Mouse (Mus musculus) heart, postnatal 0 days (tissue): ENCODE results near the gene Fam3a. TPM values are rescaled to one million over a fixed set of nuclear protein-coding genes. Genes with fewer than 3 reads are reported as not detected.
A peak's percentile ranks its signal among the peaks of the same experiment; 100 is the strongest.

ENCODE experiments used
- ATAC-seq: fragments of 200-750 bp; cut with Nextera tagmentation; 2 replicates; pipeline ENCODE4 v1.8.0; 2017; ENCODE audit warnings: low read depth, moderate number of reproducible peaks, moderate library complexity; ENCODE audit not compliant: insufficient read depth
- DNase-seq: peaks from one replicate; pipeline ENCODE4 v3.0.0-alpha.2; 2016; ENCODE audit warnings: low spot score
- H3K27ac ChIP-seq: fragments of 300-500 bp; sonication (generic); 2 replicates; pipeline ENCODE4 v1.5.1; 2014; ENCODE audit warnings: low read depth, mild to moderate bottlenecking
- H3K27me3 ChIP-seq: fragments of 300-500 bp; sonication (generic); 2 replicates; pipeline ENCODE4 v1.6.1; 2014; ENCODE audit warnings: low read length, mixed read lengths; ENCODE audit not compliant: control insufficient read depth, insufficient read depth
- H3K36me3 ChIP-seq: fragments of 300-500 bp; sonication (generic); replicated peaks from 2 replicates; pipeline ENCODE4 v1.6.1; 2014; ENCODE audit warnings: low read length, mixed read lengths; ENCODE audit not compliant: control insufficient read depth, insufficient read depth
- H3K4me1 ChIP-seq: fragments of 300-500 bp; sonication (generic); 2 replicates; pipeline ENCODE4 v1.6.1; 2014; ENCODE audit warnings: antibody characterized with exemption; ENCODE audit not compliant: control insufficient read depth, insufficient read depth
- H3K4me2 ChIP-seq: fragments of 300-500 bp; sonication (generic); 2 replicates; pipeline ENCODE4 v1.6.1; 2014; ENCODE audit warnings: low read depth, mild to moderate bottlenecking, low read length, moderate library complexity
- H3K4me3 ChIP-seq: fragments of 300-500 bp; sonication (generic); 2 replicates; pipeline ENCODE4 v1.5.1; 2014; ENCODE audit warnings: low read depth, low read length
- H3K9ac ChIP-seq: fragments of 300-500 bp; sonication (generic); replicated peaks from 2 replicates; pipeline ENCODE4 v1.6.1; 2014; ENCODE audit warnings: low read depth, low read length, mixed read lengths
- H3K9me3 ChIP-seq: fragments of 300-500 bp; sonication (generic); replicated peaks from 2 replicates; pipeline ENCODE4 v1.6.1; 2016; ENCODE audit warnings: low read length; ENCODE audit not compliant: control insufficient read depth
- CTCF ChIP-seq: IDR thresholded peaks from 2 replicates; pipeline ENCODE4 v1.5.1; 2016; ENCODE audit warnings: antibody characterized with exemption, control low read depth, low read depth
- EP300 ChIP-seq: IDR thresholded peaks from 2 replicates; pipeline ENCODE4 v1.6.1; 2016; ENCODE audit warnings: antibody characterized with exemption, low read depth
- WGBS: fragments of 180-500 bp; shearing (Covaris S2); extraction: QIAGEN DNeasy Blood & Tissue Kit; methylation state at CpG from one replicate; pipeline ENCODE4 v1.1.7; 2014; 5-methylcytosine and 5-hydroxymethylcytosine counted together
- polyA plus RNA-seq: library from polyadenylated mRNA; unstranded; fragments of >200 nt; fragmentation: Nextera tagmentation; extraction: Ambion mirVana; gene quantifications from 2 replicates; pipeline ENCODE4 v1.2.1, GENCODE M21; 2015
- total RNA-seq: library from RNA; depleted of rRNA; stranded (reverse); fragments of >200 nt; gene quantifications from 2 replicates; pipeline ENCODE4 v1.2.3, GENCODE M21; 2014; ENCODE audit warnings: low replicate concordance; rRNA removed

The Fam3a gene
- total RNA-seq, result 32.7 and 41.1 TPM in 2 replicates
- polyA plus RNA-seq, result 26.8 and 26.9 TPM in 2 replicates

DNA sequence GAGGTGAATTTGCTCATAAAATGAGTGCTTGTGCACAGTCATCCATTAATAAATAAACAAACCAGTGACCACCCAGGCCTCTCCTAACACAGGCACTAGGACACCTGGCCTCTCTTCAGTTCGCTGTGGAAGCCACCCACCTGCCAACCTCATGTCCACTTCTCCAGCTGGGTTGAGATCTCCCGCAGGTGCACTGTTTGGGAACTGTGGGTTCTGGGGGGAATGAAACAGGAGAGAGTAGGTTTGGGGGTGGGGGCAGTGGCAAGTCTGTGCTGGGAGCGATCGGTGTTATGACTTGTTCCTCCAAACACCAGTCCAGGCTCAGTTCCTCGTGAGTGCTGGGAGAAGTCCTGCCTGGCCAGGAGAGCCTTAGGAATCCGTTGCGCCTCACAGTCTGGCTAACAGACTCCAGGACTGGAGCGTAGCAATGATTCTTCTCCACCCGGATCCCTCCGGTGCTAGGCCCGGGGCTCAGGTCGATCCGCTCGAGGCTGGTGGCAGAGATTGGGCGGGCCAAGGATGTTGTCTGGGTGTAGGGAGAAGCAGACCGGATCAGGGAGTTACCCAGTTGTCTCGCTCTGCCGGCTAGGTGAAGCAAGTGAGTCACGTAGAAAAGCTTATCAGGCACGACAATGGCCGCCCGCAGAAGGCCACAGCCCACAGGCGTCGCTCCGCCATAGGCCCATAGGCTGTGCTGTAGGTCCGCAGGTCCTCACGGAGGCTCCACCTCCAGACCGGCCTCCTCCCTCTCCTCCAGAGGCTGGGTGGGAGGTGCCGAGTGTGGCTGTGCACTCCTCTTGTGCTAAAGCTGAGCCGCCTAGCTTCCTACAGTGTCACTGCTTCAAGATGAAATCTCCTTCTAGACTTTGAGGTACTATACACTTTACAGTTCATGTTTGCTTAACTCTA, at the start of gene Fam3a, which contains the start of gene Ikbkg:
Gene Fam3a, minus strand, starts transcription at position 738 of the 909 bp plus-strand sequence.
Gene Ikbkg, plus strand, starts transcription at position 756 of the 909 bp plus-strand sequence.
- H3K9me3 ChIP-seq, result no peaks in the 10 kb centered on the region
- TF ChIP-seq CTCF (peak; percentile 46), EP300 (0 out of 2 replicates have a peak, but pooled peaks have one; percentile 48)
- DNase-seq (peak; percentile 84), ATAC-seq (peak; percentile 100)
- H3K27me3 ChIP-seq, result no peaks in the 10 kb centered on the region
- H3K36me3 ChIP-seq, result no peaks in the 10 kb centered on the region
- H3K4me1 ChIP-seq, result no peaks in the 10 kb centered on the region
- 17% methylated on average over 30 of the region's 30 CpGs for WGBS
- H3K9ac ChIP-seq, result peak within 1 kb of the TSS; percentile 78
- H3K27ac ChIP-seq, result peak within 1 kb of the TSS; percentile 91
- peak within 1 kb of the TSS; percentile 61 for H3K4me3 ChIP-seq
- peak within 1 kb of the TSS; percentile 69 for H3K4me2 ChIP-seq

DNA sequence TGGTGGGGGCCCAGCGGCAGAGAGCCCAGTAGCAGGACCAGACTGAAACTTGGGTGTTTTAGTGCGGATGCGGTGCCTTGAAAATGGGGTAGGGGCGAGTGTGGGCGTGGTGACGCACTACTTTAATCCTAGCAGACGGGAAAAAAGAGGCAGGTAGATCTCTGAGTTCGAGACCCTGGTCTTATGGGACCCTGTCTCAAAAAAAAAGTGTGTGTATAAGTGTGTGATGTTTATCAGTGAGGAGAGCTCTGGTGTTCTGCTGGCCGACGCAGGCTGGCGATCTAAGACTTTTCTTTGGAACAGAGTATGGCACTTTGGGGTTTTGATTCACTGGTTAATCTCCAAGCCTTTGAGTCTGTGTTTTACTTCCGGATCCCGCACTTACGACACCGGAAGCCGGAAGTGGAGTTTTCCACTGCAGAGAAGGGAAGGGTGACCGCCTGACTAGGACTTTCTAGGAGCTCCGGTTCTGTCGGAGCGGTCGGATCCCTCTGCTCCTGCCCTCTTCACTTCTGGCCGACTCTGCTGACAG, 36.3 kb upstream of the Fam3a start:
- 0 out of 2 replicates have a peak, but pooled peaks cover 4% of the 10 kb centered on the region for H3K4me1 ChIP-seq
- 22% methylated on average over 22 of the region's 22 CpGs for WGBS
- no peaks in the 10 kb centered on the region for H3K27me3 ChIP-seq
- DNase-seq (peak; percentile 73), ATAC-seq (peak; percentile 66)
- peak overlapping the region; percentile 92 for H3K27ac ChIP-seq
- H3K9ac ChIP-seq, result peak overlapping the region; percentile 44
- peaks cover 8% of the 10 kb centered on the region for H3K36me3 ChIP-seq
- TF ChIP-seq CTCF (no peak), EP300 (0 out of 2 replicates have a peak, but pooled peaks have one; percentile 28)
- H3K9me3 ChIP-seq, result no peaks in the 10 kb centered on the region
- peak overlapping the region; percentile 53 for H3K4me3 ChIP-seq
- H3K4me2 ChIP-seq, result peak overlapping the region; percentile 72

DNA sequence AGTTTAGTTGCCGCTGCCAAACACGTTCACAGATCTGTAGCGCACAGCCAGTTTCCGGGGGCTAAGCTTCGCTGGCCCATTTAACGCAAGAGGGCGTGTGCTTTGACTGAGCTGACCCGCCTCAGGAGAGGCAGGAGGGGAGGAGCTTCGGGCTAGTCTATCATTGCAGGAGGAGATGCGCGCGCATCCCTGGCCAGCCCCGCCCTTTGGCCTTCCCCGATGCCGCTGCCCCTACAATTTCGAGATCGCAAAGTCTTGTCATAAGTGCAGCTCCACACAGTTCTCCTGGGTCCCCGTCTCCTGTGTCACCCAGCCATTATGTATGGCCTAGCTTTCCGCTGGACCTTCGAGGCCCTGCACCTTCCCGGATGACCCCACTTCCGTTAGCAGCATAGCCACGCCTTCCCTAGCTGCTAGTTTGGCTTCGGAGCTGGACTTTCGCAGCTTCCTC, 35.8 kb upstream of the Fam3a start, which contains the start of gene G6pdx:
Gene G6pdx, minus strand, starts transcription at position 369 of the 451 bp plus-strand sequence.
- Histone ChIP-seq H3K4me1 (0 out of 2 replicates have a peak, but pooled peaks cover 4% of the 10 kb centered on the region), H3K9me3 (no peaks in the 10 kb centered on the region), H3K36me3 (0 out of 2 replicates have a peak, but pooled peaks cover 3% of the 10 kb centered on the region), H3K4me3 (peak within 1 kb of the TSS; percentile 53), H3K27me3 (no peaks in the 10 kb centered on the region), H3K27ac (peak within 1 kb of the TSS; percentile 92), H3K4me2 (peak within 1 kb of the TSS; percentile 72), H3K9ac (peak within 1 kb of the TSS; percentile 44)
- ATAC-seq (peak; percentile 86), DNase-seq (peak; percentile 89)
- TF ChIP-seq EP300 (no peak; the same call in 1 of the 2 replicates), CTCF (peak; percentile 25; the same call in 1 of the 2 replicates)
- WGBS, result 20% methylated on average over 25 of the region's 25 CpGs

DNA sequence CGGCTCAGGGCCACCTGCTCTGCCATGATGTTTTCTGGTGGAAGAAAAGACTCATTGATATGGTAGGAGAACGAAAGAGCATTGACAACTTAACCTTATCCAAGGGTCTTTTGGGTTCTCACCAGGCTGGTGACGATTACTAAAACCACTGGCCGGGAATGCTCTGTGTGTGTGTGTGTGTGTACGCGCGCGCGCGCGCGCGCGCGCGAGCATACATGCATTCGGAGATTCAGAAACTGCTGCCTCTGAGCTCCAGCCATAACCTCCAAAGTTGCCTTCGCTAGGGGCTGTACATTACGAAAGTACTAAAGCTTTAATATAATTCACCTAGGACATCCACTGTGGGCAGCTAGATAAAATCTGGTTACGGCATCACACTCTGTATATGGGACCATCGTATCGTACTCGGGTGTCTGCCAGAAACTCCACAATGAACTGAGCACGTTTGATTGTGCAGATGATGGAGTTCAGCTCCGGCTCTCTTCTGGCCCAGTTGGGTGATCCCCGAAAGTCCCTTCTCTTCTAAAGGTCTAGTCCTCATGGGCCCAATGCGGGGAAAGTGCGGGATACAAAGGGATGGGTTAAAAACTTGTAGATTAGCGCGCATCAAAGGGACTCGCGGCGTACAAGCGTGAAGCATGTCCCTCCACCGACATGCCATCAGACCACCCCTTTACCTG, 35.2 kb upstream of the Fam3a start:
- WGBS, result 28% methylated on average over 35 of the region's 35 CpGs
- H3K4me3 ChIP-seq, result peak overlapping the region; percentile 53
- no peaks in the 10 kb centered on the region for H3K9me3 ChIP-seq
- peak overlapping the region; percentile 72 for H3K4me2 ChIP-seq
- H3K27me3 ChIP-seq, result no peaks in the 10 kb centered on the region
- no peak for TF ChIP-seq EP300
- no peak for TF ChIP-seq CTCF
- H3K27ac ChIP-seq, result peak overlapping the region; percentile 92; the same call in 1 of the 2 replicates
- no peak for DNase-seq
- H3K9ac ChIP-seq, result peak overlapping the region; percentile 44; the same call in 1 of the 2 replicates
- H3K4me1 ChIP-seq, result 0 out of 2 replicates have a peak, but pooled peaks cover 4% of the 10 kb centered on the region
- ATAC-seq, result no peak
- H3K36me3 ChIP-seq, result no peaks in the 10 kb centered on the region

DNA sequence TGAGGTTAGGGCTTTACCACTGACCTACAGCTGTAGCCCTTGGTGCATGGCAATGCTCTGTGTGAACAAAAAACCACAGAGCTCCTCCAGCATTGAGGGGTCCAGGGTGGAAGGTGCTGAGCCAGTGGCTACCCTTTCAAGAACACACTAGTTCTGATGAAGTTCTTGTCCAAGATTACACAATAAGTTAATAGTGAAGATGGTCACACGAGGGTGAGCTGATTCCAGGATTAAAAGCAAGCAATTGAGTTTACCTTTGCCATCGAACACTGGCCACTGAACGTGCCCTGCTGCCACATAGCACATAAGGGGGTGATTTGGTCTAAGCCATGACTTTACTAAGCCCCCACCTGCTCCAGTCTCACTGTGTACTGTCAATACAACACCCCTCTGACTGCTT, 34.0 kb upstream of the Fam3a start:
- no peak for ATAC-seq
- TF ChIP-seq CTCF, result no peak
- no peak for TF ChIP-seq EP300
- no peaks in the 10 kb centered on the region for H3K36me3 ChIP-seq
- no peak overlapping the region for H3K4me2 ChIP-seq
- DNase-seq, result no peak
- H3K4me1 ChIP-seq, result 0 out of 2 replicates have a peak, but pooled peaks cover 4% of the 10 kb centered on the region
- no peak overlapping the region for H3K27ac ChIP-seq
- H3K9ac ChIP-seq, result no peak overlapping the region
- 60% methylated on average over 3 of the region's 3 CpGs for WGBS
- no peaks in the 10 kb centered on the region for H3K9me3 ChIP-seq
- H3K4me3 ChIP-seq, result no peak overlapping the region
- no peaks in the 10 kb centered on the region for H3K27me3 ChIP-seq
